Comparison of ENCODE assay signal across 10 mouse cellular contexts in the genomic region with DNA sequence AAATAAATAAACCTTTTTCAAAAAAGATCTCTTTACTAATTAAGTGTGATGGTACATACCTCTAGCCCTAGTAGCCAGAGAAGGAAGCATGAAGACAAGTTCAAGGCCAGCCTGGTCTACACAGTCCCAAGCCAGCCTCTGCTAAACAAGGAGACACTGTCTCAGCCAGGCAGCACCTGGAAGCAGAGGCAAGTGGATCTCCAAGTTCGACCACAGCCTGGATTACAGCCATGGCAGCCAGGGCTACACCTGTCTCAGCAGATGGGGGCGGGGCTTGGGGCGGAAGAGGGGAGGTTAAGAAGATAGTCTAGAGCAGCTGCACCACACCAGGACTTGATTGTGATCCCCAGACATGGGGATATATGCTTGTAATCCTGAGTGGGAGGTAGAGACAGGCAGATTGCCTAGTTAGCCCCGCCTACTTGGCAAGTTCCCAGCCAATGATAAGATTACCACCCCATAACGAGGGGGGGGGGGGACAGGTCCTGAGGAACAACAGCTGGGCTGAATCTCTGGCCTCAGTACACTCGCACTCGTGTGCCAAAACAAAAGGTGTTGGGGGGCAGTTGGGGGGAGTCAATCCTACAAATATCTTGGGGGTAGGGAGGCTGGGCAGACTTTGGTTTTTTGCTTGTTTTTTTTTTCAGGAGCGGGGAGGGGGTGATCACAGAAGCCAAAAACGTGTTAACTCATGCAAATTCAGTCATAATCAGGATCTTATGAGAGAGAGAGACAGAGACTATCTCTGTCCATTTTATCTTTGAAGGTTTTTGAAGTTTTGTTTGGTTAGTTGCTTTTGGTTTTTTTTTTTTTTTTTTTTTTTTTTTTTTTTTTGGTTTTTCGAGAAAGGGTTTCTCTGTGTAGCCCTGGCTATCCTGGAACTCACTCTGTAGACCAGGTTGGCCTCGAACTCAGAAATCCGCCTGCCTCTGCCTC. TPM values are rescaled to one million over a fixed set of nuclear protein-coding genes. Genes with fewer than 3 reads are reported as not detected.
A peak's percentile ranks its signal among the peaks of the same experiment; 100 is the strongest.
DNase-seq lines count a peak whose midpoint lies in the region.
"Had no signal": no experiment of that assay in that cellular context is flagged by ENCODE, and none has a peak within 500 bp of the region (broad histone marks: within the 10 kb centered on the region; RNA-seq: fewer than 3 reads in every experiment).

No protein-coding gene starts in this region.

- peak; percentile 65 for DNase-seq in heart, postnatal 4 days
- no peak for DNase-seq in heart, adult 8-10 months (ENCODE audit: low spot score)
- DNase-seq in thymus, postnatal 14 days = peak; percentile 40
- DNase-seq in thymus, postnatal 25 days = no peak
- DNase-seq in kidney, postnatal 4 days = peak; percentile 85 to 89
- peak; percentile 80 for DNase-seq in testis, postnatal 10 days (ENCODE audit: low spot score)
- no peak for DNase-seq in B cell, adult 2 months
- no peak for DNase-seq in right cerebral cortex, adult 18-20 months
- DNase-seq: cerebellum, postnatal 36 days had no signal

RNA-seq across cellular contexts. Expression of a gene that starts 3.4 kb away (rescaled TPM):
- total RNA-seq in heart, postnatal 4 days (2021) = 1 to 10 TPM; 2.8 to 3.5 TPM
- total RNA-seq in heart, adult 8-10 months (2022) = 1 to 10 TPM in 1 of 4 experiments, under 1 TPM in 3; 0.16 to 1.2 (median 0.60) TPM

RNA-seq across cellular contexts. Expression of a gene that starts 30.6 kb away (rescaled TPM):
- not detected for total RNA-seq in heart, postnatal 4 days (2021)
- total RNA-seq in heart, adult 8-10 months (2022) = not detected
- total RNA-seq: granulocyte monocyte progenitor cell, adult 5-6 weeks had no signal

RNA-seq across cellular contexts. Expression of a gene that starts 41.8 kb away (rescaled TPM):
- 10 to 100 TPM; 24.5 to 24.6 TPM for total RNA-seq in heart, postnatal 4 days (2021)
- 10 to 100 TPM; 33.1 to 45.6 (median 36.7) TPM for total RNA-seq in heart, adult 8-10 months (2022)

Comparison
In these comparisons a context has a peak if more than half of its experiments do, and no peak if none do; other contexts are left out.
1. DNase-seq: peak in heart, postnatal 4 days (single experiment), thymus, postnatal 14 days (single experiment), kidney, postnatal 4 days (2 of 2) and testis, postnatal 10 days (single experiment); none in heart, adult 8-10 months (single experiment), thymus, postnatal 25 days (single experiment), B cell, adult 2 months (0 of 2) and right cerebral cortex, adult 18-20 months (single experiment).